Mouse (Mus musculus) embryonic fibroblast, embryonic 13.5 days (primary cell): ENCODE data around the gene Usp29.

ENCODE experiments used
- CTCF ChIP-seq: IDR thresholded peaks from 2 replicates; pipeline ENCODE4 v1.5.1; 2011; ENCODE audit warnings: mild to moderate bottlenecking, control low read depth, low read length, moderate library complexity, borderline replicate concordance; ENCODE audit not compliant: insufficient read depth
- POLR2A ChIP-seq: IDR thresholded peaks from 2 replicates; pipeline ENCODE4 v1.6.1; 2011; ENCODE audit warnings: low read depth, mild to moderate bottlenecking, control low read depth, low read length, moderate library complexity

DNA sequence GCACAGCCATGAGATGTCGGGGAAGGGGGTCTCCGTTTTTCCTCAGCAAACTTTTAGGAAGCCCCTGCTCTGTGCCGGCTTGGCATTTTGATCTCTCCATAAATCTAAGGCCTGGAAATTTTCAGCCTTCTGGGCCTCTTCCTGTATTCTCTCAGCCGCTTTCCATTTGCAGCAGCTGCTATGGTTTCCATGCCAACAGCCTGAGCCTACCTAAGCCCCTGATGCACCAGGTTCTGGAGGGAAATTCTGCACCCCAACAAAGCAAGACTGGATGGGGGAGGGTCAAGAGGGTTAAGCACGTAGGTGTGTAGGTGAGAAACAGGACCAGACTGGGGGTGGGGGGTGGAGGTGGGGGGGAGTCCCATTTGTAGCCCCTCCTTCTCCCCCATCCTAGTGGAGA is 105.0 kb downstream of the Usp29 start:
- no peak for TF ChIP-seq CTCF
- TF ChIP-seq POLR2A, result no peak
